Mouse (Mus musculus) embryonic facial prominence, embryonic 11.5 days (tissue): ENCODE measurements at regions not wholly inside any gene's neighbourhood (a gene's known extent, or its start where the extent isn't known, plus 50 kb on each side); places are given as distances from the start of the nearest gene placed in this dataset.

Experiments used
- ATAC-seq: fragments of 200-750 bp; cut with Nextera tagmentation; replicated peaks from 2 replicates; pipeline ENCODE4 v1.8.0; 2017; ENCODE audit warnings: low read depth; ENCODE audit not compliant: insufficient number of reproducible peaks, low FRiP score, low TSS enrichment
- DNase-seq: peaks from one replicate; pipeline ENCODE4 v3.0.0-alpha.2; 2015; ENCODE audit warnings: low spot score
- H3K27ac ChIP-seq: fragments of 300-500 bp; sonication (generic); replicated peaks from 2 replicates; pipeline ENCODE4 v1.5.1; 2014; ENCODE audit warnings: mild to moderate bottlenecking, low read depth, low read length, control low read depth
- H3K27me3 ChIP-seq: fragments of 300-500 bp; sonication (generic); 2 replicates; pipeline ENCODE4 v1.6.1; 2014; ENCODE audit warnings: mild to moderate bottlenecking, low read length, moderate library complexity, mixed read lengths; ENCODE audit not compliant: control insufficient read depth, insufficient read depth
- H3K36me3 ChIP-seq: fragments of 300-500 bp; sonication (generic); replicated peaks from 2 replicates; pipeline ENCODE4 v1.6.1; 2014; ENCODE audit warnings: low read depth, mild to moderate bottlenecking, low read length, moderate library complexity, mixed read lengths; ENCODE audit not compliant: control insufficient read depth, insufficient read depth
- H3K4me1 ChIP-seq: fragments of 300-500 bp; sonication (generic); 2 replicates; pipeline ENCODE4 v1.6.1; 2014; ENCODE audit warnings: low read length, mixed read lengths; ENCODE audit not compliant: control insufficient read depth, insufficient read depth
- H3K4me2 ChIP-seq: fragments of 300-500 bp; sonication (generic); 2 replicates; pipeline ENCODE4 v1.6.1; 2014; ENCODE audit warnings: low read depth, mild to moderate bottlenecking, control low read depth, low read length, moderate library complexity
- H3K4me3 ChIP-seq: fragments of 300-500 bp; sonication (generic); 2 replicates; pipeline ENCODE4 v1.5.1; 2014; ENCODE audit warnings: low read depth, low read length, control low read depth
- H3K9ac ChIP-seq: fragments of 300-500 bp; sonication (generic); replicated peaks from 2 replicates; pipeline ENCODE4 v1.6.1; 2014; ENCODE audit warnings: mild to moderate bottlenecking, control low read depth, low read length
- H3K9me3 ChIP-seq: fragments of 300-500 bp; sonication (generic); replicated peaks from 2 replicates; pipeline ENCODE4 v1.6.1; 2016; ENCODE audit warnings: mild to moderate bottlenecking, low read length, inconsistent platforms, mixed read lengths; ENCODE audit not compliant: control insufficient read depth
- WGBS: fragments of 180-500 bp; shearing (Covaris S2); extraction: QIAGEN DNeasy Blood & Tissue Kit; methylation state at CpG from one replicate; pipeline ENCODE4 v1.1.7; 2014; 5-methylcytosine and 5-hydroxymethylcytosine counted together

- Histone ChIP-seq H3K9me3 (no peaks in the 10 kb centered on the region), H3K27ac (no peak overlapping the region), H3K4me2 (no peak overlapping the region), H3K27me3 (no peaks in the 10 kb centered on the region), H3K36me3 (no peaks in the 10 kb centered on the region), H3K9ac (no peak overlapping the region), H3K4me3 (no peak overlapping the region), H3K4me1 (no peaks in the 10 kb centered on the region)
- DNase-seq (no peak), ATAC-seq (no peak)
- 70% methylated on average over 4 of the region's 4 CpGs for WGBS
Measured at GRCm38 (mm10) chr13:118967707-118968106, 298.1 kb downstream of the Fgf10 start.

- Histone ChIP-seq H3K4me1 (no peaks in the 10 kb centered on the region), H3K4me3 (no peak overlapping the region), H3K9me3 (no peaks in the 10 kb centered on the region), H3K27ac (no peak overlapping the region), H3K4me2 (no peak overlapping the region), H3K36me3 (no peaks in the 10 kb centered on the region), H3K9ac (no peak overlapping the region), H3K27me3 (no peaks in the 10 kb centered on the region)
- DNase-seq = no peak
- no peak for ATAC-seq
Measured at GRCm38 (mm10) chr13:118975008-118975407, 305.4 kb downstream of the Fgf10 start.

GRCm38 (mm10) chr13:118975519-118975918 lies 305.9 kb downstream of the Fgf10 start:
- DNase-seq = no peak
- no peaks in the 10 kb centered on the region for H3K36me3 ChIP-seq
- no peaks in the 10 kb centered on the region for H3K27me3 ChIP-seq
- no peak overlapping the region for H3K27ac ChIP-seq
- no peak overlapping the region for H3K9ac ChIP-seq
- H3K4me2 ChIP-seq = no peak overlapping the region
- 91% methylated on average over 1 of the region's 1 CpGs for WGBS
- ATAC-seq = no peak
- H3K4me1 ChIP-seq = no peaks in the 10 kb centered on the region
- no peaks in the 10 kb centered on the region for H3K9me3 ChIP-seq
- no peak overlapping the region for H3K4me3 ChIP-seq

DNA sequence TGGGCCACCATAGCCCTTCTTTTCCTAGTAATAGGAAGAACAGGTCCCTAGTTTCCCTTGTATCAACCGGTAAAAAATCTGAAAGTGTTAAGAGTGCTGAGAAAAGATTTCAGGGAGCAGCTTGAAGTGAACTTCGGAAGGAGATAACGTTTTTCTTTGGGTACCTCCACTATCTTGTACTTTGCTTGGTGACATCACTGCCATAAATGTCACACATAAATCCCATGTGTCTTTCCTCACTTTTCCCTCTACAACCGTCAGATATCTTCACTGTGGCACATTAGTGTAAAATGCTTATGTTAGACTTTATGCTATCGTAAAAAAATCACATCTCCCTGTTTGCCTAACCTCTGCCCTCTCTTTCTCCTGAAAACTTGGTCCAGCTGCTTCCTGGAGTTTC lies 309.9 kb downstream of the Fgf10 start:
- no peak for DNase-seq
- H3K9ac ChIP-seq = no peak overlapping the region
- no peak overlapping the region for H3K4me2 ChIP-seq
- 78% methylated on average over 5 of the region's 5 CpGs for WGBS
- no peaks in the 10 kb centered on the region for H3K4me1 ChIP-seq
- no peaks in the 10 kb centered on the region for H3K27me3 ChIP-seq
- no peak for ATAC-seq
- no peaks in the 10 kb centered on the region for H3K36me3 ChIP-seq
- H3K27ac ChIP-seq = no peak overlapping the region
- H3K4me3 ChIP-seq = no peak overlapping the region
- no peaks in the 10 kb centered on the region for H3K9me3 ChIP-seq

- no peak for ATAC-seq
Measured at GRCm38 (mm10) chr13:118981196-118981810, 311.7 kb downstream of the Fgf10 start.

DNA sequence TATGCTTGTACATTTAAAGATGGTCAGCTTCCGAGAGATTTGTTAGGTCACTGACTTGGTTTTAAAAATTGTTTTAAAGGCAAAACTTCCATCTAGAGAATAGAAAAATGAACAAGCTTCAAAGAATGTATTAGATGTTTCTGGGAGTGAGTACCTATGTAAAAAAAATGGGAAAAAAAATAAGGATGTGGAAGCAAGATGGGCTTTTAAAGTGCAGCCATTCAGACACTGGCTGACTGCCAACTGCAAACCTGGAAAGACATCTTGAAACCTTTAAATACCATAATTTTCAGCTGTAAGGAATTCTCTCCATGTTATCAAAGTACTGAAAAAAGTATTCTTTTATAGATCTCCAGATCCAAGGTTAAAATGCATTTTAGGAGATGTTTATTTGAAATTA lies 315.7 kb downstream of the Fgf10 start:
- ATAC-seq = no peak
- peak; percentile 49 for DNase-seq
- Histone ChIP-seq H3K4me2 (no peak overlapping the region), H3K27me3 (no peaks in the 10 kb centered on the region), H3K4me3 (no peak overlapping the region), H3K4me1 (no peaks in the 10 kb centered on the region), H3K27ac (no peak overlapping the region), H3K9ac (no peak overlapping the region), H3K9me3 (no peaks in the 10 kb centered on the region), H3K36me3 (no peaks in the 10 kb centered on the region)
- WGBS = 80% methylated on average over 1 of the region's 1 CpGs

More at GRCm38 (mm10) chr13:118981196-118981810, 311.7 kb downstream of the Fgf10 start:
- 83% methylated on average over 10 of the region's 10 CpGs for WGBS
- DNase-seq = no peak
- Histone ChIP-seq H3K4me2 (no peak overlapping the region), H3K27ac (no peak overlapping the region), H3K4me3 (no peak overlapping the region), H3K4me1 (no peaks in the 10 kb centered on the region), H3K9me3 (no peaks in the 10 kb centered on the region), H3K27me3 (no peaks in the 10 kb centered on the region), H3K36me3 (no peaks in the 10 kb centered on the region), H3K9ac (no peak overlapping the region)

DNA sequence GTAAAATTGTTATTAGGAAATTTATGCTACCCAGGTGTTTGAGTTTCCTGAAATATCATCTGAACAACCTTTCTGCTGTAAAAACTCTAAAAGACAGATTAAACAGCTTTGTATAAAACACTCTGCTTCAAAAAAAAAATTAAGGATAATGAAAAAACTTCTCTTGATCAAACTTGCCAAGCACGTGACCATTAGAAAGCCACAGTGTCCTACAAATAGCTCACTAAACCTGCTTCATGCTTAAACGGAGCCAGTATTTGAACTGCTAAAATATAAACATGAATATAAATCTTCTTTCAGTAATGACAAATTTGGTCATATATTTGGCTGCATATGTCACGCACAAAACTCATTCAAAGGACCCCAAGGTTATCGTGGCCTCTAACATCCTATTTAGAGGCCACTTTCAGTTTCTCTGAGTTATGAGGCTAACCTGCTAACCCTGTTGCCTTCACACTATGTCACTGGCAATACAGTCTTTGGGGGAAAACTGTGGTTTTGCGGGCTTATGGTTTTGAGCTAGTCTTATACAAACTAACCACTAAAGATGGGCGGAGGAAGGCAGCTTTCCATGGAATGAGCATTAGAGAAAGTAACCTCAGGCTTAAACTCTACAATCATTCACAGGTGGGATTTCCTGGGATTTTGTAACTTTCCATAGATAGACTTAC lies 355.8 kb downstream of the Fgf10 start:
- Histone ChIP-seq H3K36me3 (no peaks in the 10 kb centered on the region), H3K27me3 (no peaks in the 10 kb centered on the region), H3K4me3 (no peak overlapping the region), H3K4me2 (no peak overlapping the region), H3K4me1 (no peaks in the 10 kb centered on the region), H3K9me3 (no peaks in the 10 kb centered on the region), H3K9ac (no peak overlapping the region), H3K27ac (no peak overlapping the region)
- DNase-seq (no peak), ATAC-seq (no peak)
- 91% methylated on average over 6 of the region's 6 CpGs for WGBS

DNA sequence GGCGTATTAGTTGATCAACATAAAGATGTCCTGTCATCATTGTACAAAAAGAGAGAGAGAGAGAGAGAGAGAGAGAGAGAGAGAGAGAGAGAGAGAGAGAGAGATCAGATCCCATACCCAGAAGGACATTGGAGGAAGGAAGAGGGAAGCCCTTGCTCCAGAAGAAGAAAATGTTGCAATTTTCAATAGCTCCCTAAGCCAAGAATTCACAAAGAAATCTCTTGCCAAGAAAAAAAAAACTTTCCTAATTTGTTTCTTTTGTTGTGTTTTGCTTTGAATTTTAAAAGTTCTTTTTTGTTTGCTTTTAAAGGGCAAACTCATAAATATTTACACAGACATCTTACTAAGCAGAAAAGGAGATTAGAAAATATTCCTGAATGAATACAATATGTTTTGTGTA lies 370.0 kb downstream of the Fgf10 start:
- 90% methylated on average over 1 of the region's 1 CpGs for WGBS
- DNase-seq (no peak), ATAC-seq (no peak)
- H3K27me3 ChIP-seq = no peaks in the 10 kb centered on the region
- H3K36me3 ChIP-seq = no peaks in the 10 kb centered on the region
- H3K27ac ChIP-seq = no peak overlapping the region
- H3K4me2 ChIP-seq = no peak overlapping the region
- H3K4me1 ChIP-seq = no peaks in the 10 kb centered on the region
- no peaks in the 10 kb centered on the region for H3K9me3 ChIP-seq
- no peak overlapping the region for H3K4me3 ChIP-seq
- no peak overlapping the region for H3K9ac ChIP-seq
